Mouse (Mus musculus): ENCODE data around the gene Gm10447. TPM values are rescaled to one million over a fixed set of nuclear protein-coding genes. Genes with fewer than 3 reads are reported as not detected.

Gene Gm10447
- polyA plus RNA-seq, 1 experiment from 2014 or later, result not detected

GRCm38 (mm10) chr11:53479171-53479782, 22.4 kb upstream of the Gm10447 start:
- CTCF ChIA-PET, result no interaction called here
- no peak for DNase-seq (ENCODE audit: low read depth, low spot score)
- no peak for TF ChIP-seq CTCF (IDR thresholded peaks at IDR 0.05)
- POLR2A ChIA-PET, result no interaction called here
- in situ Hi-C loops (cut with MboI; ENCODE audit: low pct_unique_long_range_greater_than_20kb), result no loop called here
- ATAC-seq, result no peak
- peaks cover 50% of the 10 kb centered on the region for H3K27me3 ChIP-seq

- TF ChIP-seq CTCF (IDR thresholded peaks at IDR 0.05), result no peak
- H3K27me3 ChIP-seq, result peaks cover 52% of the 10 kb centered on the region
- CTCF ChIA-PET, result interaction anchor here (0.6 kb wide), 1 partner anchor 14 kb away, joined by 3 read pairs; no protein-coding TSS in a partner anchor
- in situ Hi-C loops (cut with MboI; ENCODE audit: low pct_unique_long_range_greater_than_20kb), result no loop called here
- POLR2A ChIA-PET, result no interaction called here
- DNase-seq (ENCODE audit: low read depth, low spot score) (no peak), ATAC-seq (no peak)
Observed at GRCm38 (mm10) chr11:53478383-53479170, 21.7 kb upstream of the Gm10447 start.

- POLR2A ChIA-PET, result no interaction called here
- H3K27me3 ChIP-seq, result peaks cover 57% of the 10 kb centered on the region
- in situ Hi-C loops (cut with MboI; ENCODE audit: low pct_unique_long_range_greater_than_20kb), result no loop called here
- no peak for DNase-seq (ENCODE audit: low read depth, low spot score)
- CTCF ChIA-PET, result interaction anchor here (0.6 kb wide), 1 partner anchor 15 kb away, joined by 3 read pairs; no protein-coding TSS in a partner anchor
- ATAC-seq, result no peak
- TF ChIP-seq CTCF (IDR thresholded peaks at IDR 0.05), result no peak
Observed at GRCm38 (mm10) chr11:53477833-53478232, 20.9 kb upstream of the Gm10447 start.

- DNase-seq (ENCODE audit: low read depth, low spot score), result no peak
- CTCF ChIA-PET, result no interaction called here
- in situ Hi-C loops (cut with MboI; ENCODE audit: low pct_unique_long_range_greater_than_20kb), result no loop called here
- ATAC-seq, result no peak
- POLR2A ChIA-PET, result no interaction called here
- peaks cover 61% of the 10 kb centered on the region for H3K27me3 ChIP-seq
- TF ChIP-seq CTCF (IDR thresholded peaks at IDR 0.05), result no peak
Observed at GRCm38 (mm10) chr11:53475620-53476019, 18.7 kb upstream of the Gm10447 start.

GRCm38 (mm10) chr11:53472709-53473108, 15.8 kb upstream of the Gm10447 start:
- CTCF ChIA-PET, result interaction anchor here (2.1 kb wide), 1 partner anchor 155 kb away, joined by 6 read pairs; no protein-coding TSS in a partner anchor
- POLR2A ChIA-PET, result no interaction called here
- ATAC-seq (no peak), DNase-seq (ENCODE audit: low read depth, low spot score) (no peak)
- TF ChIP-seq CTCF (IDR thresholded peaks at IDR 0.05), result no peak
- H3K27me3 ChIP-seq, result peaks cover 35% of the 10 kb centered on the region
- in situ Hi-C loops (cut with MboI; ENCODE audit: low pct_unique_long_range_greater_than_20kb), result loop anchor here (5.0 to 25.0 kb wide), 2 partner anchors 115 to 415 kb away; partner anchors contain the start of gene Slc22a5

GRCm38 (mm10) chr11:53469968-53470695, 13.2 kb upstream of the Gm10447 start, which contains the start of gene Gm9837:
Gene Gm9837 (minus strand): TSS chr11:53470479.
- ATAC-seq (peak; percentile 69), DNase-seq (ENCODE audit: low read depth, low spot score) (no peak)
- H3K27me3 ChIP-seq, result peaks cover 17% of the 10 kb centered on the region
- in situ Hi-C loops (cut with MboI; ENCODE audit: low pct_unique_long_range_greater_than_20kb), result loop anchor here (5.0 to 25.0 kb wide), 3 partner anchors 117 to 417 kb away; partner anchors contain the start of gene Slc22a5
- ChIA-PET POLR2A (interaction anchor here (0.5 to 0.6 kb wide), 2 partner anchors 99 to 1420 kb away, joined by 3 to 4 read pairs; no protein-coding TSS in a partner anchor), CTCF (interaction anchor here (0.7 to 1.3 kb wide), 10 partner anchors 9 to 267 kb away, joined by 3 to 5 read pairs (median 4); no protein-coding TSS in a partner anchor)
- peak; percentile 96 for TF ChIP-seq CTCF (IDR thresholded peaks at IDR 0.05)

GRCm38 (mm10) chr11:53469294-53469967, 12.5 kb upstream of the Gm10447 start:
- TF ChIP-seq CTCF (IDR thresholded peaks at IDR 0.05), result no peak
- ChIA-PET CTCF (interaction anchor here (0.7 to 1.3 kb wide), 8 partner anchors 8 to 225 kb away, joined by 3 to 5 read pairs (median 4); no protein-coding TSS in a partner anchor), POLR2A (no interaction called here)
- DNase-seq (ENCODE audit: low read depth, low spot score) (no peak), ATAC-seq (no peak)
- in situ Hi-C loops (cut with MboI; ENCODE audit: low pct_unique_long_range_greater_than_20kb), result loop anchor here (5.0 to 25.0 kb wide), 2 partner anchors 158 to 418 kb away; partner anchors contain the start of gene Slc22a5
- peaks cover 17% of the 10 kb centered on the region for H3K27me3 ChIP-seq

GRCm38 (mm10) chr11:53466231-53466971, 9.5 kb upstream of the Gm10447 start:
- no peak for TF ChIP-seq CTCF (IDR thresholded peaks at IDR 0.05)
- H3K27me3 ChIP-seq, result peaks cover 6% of the 10 kb centered on the region
- DNase-seq (ENCODE audit: low read depth, low spot score), result no peak
- ATAC-seq, result no peak
- POLR2A ChIA-PET, result no interaction called here
- CTCF ChIA-PET, result interaction anchor here (0.7 to 1.2 kb wide), 4 partner anchors 9 to 161 kb away, joined by 3 to 5 read pairs (median 3); no protein-coding TSS in a partner anchor
- in situ Hi-C loops (cut with MboI; ENCODE audit: low pct_unique_long_range_greater_than_20kb), result loop anchor here (5.0 to 25.0 kb wide), 2 partner anchors 161 to 421 kb away; partner anchors contain the start of gene Slc22a5
